Mouse (Mus musculus) ovary, adult 10 weeks (tissue): ENCODE data around the gene Pdcd4. TPM values are rescaled to one million over a fixed set of nuclear protein-coding genes. Genes with fewer than 3 reads are reported as not detected.

Experiments used
- polyA plus RNA-seq: library from polyadenylated mRNA; stranded (reverse); fragments of 350-450 nt; fragmentation: Illumina TruSeq; extraction: RNeasy Lipid Tissue Mini Kit (QIAGEN cat#74804); gene quantifications from one replicate; pipeline ENCODE4 v1.2.3, GENCODE M21; 2014

Gene Pdcd4
- polyA plus RNA-seq, result 270 TPM

DNA sequence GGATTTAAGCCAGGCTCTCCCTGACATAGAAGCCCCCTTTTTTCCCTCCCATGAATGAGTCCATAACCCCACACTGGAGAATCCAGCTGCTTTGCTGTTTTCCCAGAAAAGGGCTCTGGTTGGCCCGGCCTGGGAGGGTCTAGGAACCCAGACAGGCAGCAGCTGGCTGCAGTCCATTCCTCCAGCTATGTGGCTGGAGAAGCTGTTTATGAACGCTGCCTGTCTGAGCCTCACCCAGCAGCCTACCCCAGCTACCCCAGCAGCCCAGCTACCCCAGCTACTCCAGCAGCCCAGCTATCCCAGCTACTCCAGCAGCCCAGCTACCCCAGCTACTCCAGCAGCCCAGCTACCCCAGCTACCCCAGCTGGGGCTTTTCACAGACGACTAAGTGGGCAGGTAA is at the start of gene Pdcd4:
TSS of gene Pdcd4 (plus strand) at position 171 of the 400 bp plus-strand sequence.

GRCm38 (mm10) chr19:53943802-53944785 is 52.1 kb downstream of the Pdcd4 start, which contains the start of the genes Shoc2 and Bbip1:
Gene Shoc2 (plus strand): TSS chr19:53944306.
Gene Bbip1 (minus strand): TSS chr19:53944627.

Other genes with a start within 250 kb of the Pdcd4 start
- 2.4 TPM for gene Rbm20, start 214.9 kb upstream of the Pdcd4 start, polyA plus RNA-seq
- gene Shoc2, start 52.1 kb downstream of the Pdcd4 start, polyA plus RNA-seq, result 163 TPM
- gene Bbip1, start 52.4 kb downstream of the Pdcd4 start, polyA plus RNA-seq, result 107 TPM
- 0.48 TPM for gene Adra2a, start 151.9 kb downstream of the Pdcd4 start, polyA plus RNA-seq